Mouse (Mus musculus) natural killer cell, adult 2 months (primary cell): Measurements from ENCODE around the gene Pik3cd.
A peak's percentile ranks its signal among the peaks of the same experiment; 100 is the strongest.

Experiments used
- DNase-seq, 2 experiments: peaks; one replicate each; pipeline ENCODE4 v3.0.0; 2022; ENCODE audit warnings: low spot score in 2 of 2

Gene Pik3cd

DNA sequence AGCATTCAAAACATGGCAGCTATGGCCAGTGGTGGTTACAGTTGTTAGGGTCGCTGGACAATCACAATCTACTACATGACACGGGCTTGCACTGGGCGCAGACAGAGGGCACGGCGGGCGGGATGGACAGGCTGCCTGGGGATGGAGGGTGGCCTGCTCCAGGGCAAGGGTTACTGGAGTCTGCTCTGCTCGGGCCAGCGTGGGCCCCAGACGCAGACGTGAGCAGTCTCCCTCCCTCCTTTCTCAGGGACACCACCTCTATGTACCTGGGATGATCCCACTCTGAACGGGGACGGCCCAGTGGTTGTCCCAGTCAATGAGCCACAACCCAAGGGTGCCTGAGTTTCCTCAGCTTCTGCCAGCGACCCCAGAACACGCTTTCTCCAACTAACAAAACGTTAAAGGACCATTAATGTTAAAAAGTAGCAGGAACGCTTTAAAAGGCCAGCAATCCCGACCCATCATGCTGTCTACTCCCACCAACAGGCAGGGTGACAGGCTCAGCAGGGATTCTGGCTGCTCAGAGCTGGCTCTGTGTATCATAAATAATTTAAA is 22.6 kb upstream of the Pik3cd start:
- no peak for DNase-seq

- peak in 1 of 2 experiments; percentile 35 for DNase-seq
Measured at GRCm38 (mm10) chr4:149723855-149724731, 21.7 kb upstream of the Pik3cd start.

DNA sequence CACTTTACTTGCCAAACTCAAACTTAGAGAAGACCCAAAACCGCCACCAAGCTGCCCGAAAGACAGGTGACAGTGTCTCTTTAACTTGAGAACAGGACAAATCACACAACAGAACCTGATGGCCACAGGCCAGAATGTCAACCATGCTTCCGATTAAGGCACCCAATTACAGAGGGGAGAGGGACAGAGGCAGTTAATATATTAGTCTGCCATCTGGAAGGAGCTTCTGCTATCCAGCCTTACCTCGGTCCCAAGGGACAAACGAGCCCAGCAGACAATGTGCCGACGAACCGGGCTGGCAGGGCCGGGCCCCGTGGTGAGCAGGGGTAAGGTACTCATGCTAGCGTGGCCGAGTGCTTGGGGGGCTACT is 20.6 kb upstream of the Pik3cd start:
- DNase-seq, result no peak

DNA sequence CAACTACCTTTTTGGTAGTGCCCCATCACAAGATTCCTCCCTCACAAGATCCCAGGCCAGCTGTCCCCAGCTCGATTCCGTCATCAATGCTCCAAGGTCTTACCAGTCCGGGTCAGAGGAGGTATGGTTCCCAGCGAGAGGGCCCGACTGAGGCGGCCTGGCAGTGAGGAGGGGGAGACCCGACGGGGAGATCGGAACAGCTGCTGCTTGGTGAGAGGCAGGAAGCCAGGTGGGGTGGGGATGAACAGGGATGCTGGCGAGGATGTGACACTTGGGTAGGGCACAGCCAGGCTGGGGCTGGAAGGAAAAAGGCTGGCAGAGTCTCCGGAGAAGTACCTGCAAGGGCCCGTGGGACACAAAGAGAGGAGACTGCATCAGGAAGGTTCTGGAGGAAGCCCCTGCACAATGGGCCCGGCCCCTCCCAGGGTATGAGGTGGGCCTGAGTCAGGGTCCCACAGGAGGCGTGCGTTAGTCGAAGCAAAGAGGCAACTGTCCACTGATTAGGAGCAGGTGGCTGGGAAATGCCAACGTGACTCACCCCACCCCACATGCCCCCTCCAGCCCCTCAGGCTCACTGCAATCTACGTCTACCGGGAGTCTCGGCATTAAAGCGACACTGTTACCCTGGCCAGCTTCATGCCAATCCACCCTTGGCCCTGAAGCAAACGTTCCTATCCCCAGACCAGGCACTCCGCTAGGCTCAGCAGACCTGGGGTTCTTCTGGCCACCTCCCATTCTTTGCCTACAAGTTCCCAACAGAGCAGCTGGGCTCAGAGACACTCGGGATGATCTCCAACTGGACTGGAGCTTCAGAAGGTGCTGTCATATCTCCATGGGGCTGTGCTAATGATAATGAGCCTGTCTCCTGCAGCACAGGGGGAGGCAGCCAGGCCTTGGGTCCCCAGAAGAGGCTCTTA is 20.0 kb upstream of the Pik3cd start:
- DNase-seq, result no peak

- DNase-seq, result no peak
Measured at GRCm38 (mm10) chr4:149721163-149721562, 18.8 kb upstream of the Pik3cd start.

- no peak for DNase-seq
Measured at GRCm38 (mm10) chr4:149719686-149720085, 17.3 kb upstream of the Pik3cd start.

- DNase-seq, result no peak
Measured at GRCm38 (mm10) chr4:149714542-149714941, 12.2 kb upstream of the Pik3cd start.

DNA sequence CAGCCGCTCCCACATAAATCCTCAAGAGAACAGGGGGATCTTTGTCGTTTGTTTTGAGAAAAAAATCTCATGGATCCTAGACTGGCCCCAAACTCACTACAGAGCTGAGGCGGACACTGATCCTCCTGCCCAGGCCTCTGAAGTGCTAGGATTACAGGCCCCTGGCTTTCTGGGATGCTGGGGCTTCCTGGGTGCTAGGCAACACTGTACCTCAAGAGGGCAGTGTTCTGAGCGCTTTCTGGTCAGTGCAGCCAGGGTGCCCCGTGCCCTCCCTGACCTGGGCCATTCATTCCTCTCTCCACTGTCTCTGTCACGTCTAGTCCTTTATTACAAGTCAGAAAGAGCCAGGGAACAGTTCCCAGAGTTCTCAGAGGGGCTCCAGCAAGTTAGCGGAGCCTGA is 9.6 kb upstream of the Pik3cd start:
- DNase-seq, result peak in 1 of 2 experiments; percentile 30

DNA sequence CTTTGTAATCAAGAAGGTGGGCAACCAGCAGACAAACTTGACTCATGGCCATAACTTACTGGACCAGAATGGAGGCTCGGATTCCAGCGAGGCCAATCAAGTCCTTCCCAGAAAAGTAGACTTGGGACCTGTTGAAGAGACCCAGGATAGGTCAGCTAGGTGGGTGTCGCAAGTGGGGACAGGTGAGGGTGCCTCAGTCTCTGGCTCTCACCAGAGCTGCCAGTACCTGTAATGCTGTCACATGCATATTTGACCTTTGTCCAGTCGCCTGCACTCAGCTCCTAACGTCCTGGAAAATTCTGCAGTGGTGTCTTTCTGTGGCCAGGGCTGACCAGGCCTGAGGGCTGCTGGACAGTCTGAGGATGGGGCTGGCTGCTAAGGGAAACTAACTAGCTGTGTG is 9.1 kb upstream of the Pik3cd start:
- no peak for DNase-seq

DNA sequence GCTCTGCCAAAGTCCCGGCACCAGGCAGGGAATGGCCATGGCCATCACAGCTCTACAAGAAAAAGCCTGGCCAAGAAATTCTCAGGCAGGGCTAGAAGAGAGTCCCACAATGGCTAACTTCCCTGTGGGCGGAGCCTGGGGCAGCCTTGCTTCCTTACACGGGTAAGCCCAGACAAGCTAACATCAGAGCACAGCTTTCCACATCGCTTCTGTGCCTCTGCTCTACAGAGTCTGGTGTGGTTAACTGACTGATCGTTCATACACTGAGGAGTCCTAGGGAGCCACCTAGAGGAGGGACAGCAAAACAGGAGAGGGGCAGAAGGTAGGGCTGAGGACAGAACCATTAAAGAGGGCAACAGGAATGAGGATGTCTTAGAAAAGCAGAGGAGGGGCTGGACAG is 8.1 kb upstream of the Pik3cd start:
- DNase-seq, result peak; percentile 76 to 83

GRCm38 (mm10) chr4:149705941-149706340 is 3.6 kb upstream of the Pik3cd start:
- DNase-seq, result peak in 1 of 2 experiments; percentile 69

- DNase-seq, result no peak
Measured at GRCm38 (mm10) chr4:149705298-149705697, 2.9 kb upstream of the Pik3cd start.

- peak; percentile 79 to 85 for DNase-seq
Measured at GRCm38 (mm10) chr4:149701426-149702209, 753 bp downstream of the Pik3cd start.

- DNase-seq, result no peak
Measured at GRCm38 (mm10) chr4:149699953-149700352, 2.4 kb downstream of the Pik3cd start.

- peak; percentile 54 to 71 for DNase-seq
Measured at GRCm38 (mm10) chr4:149698197-149698821, 4.1 kb downstream of the Pik3cd start.

GRCm38 (mm10) chr4:149697506-149698196 is 4.7 kb downstream of the Pik3cd start:
- peak; percentile 82 to 86 for DNase-seq

DNA sequence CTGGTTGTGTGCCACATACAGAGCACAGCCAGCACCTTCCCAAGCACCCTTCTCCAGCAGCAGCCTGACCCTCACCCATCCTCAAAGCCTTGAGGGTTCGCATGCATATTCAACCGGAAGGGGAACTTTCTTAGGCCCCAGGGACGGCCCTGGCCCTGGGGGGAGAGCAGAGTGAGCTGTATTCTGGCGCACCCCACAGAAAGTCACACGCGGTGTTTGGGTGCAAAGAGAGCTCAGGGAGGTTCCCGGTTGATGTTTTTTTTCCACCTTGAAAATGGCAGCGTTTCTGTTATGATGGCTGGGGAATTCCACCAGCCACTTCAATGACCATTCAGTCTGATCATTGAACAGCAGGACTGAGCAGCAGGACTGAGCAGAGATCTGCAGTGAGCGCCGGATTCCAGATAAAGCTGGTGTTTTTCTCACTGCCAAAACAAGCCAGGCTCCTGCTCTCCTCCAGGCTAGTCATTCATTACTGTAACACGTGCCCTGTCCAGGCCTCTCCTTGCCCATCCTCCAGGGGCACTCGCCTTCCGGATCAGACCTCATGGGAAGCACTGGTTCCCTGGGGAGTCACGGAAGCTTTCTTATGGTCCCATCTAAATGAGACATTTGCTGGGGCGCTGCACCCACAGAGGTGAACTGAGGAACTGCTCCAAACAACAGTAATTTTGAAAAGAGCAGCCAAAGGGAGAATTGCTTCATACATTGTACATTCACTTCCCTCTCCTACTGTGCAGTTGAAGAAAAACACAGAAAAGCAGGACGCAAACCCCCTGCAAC is 6.0 kb downstream of the Pik3cd start:
- DNase-seq, result peak; percentile 66 to 75

DNA sequence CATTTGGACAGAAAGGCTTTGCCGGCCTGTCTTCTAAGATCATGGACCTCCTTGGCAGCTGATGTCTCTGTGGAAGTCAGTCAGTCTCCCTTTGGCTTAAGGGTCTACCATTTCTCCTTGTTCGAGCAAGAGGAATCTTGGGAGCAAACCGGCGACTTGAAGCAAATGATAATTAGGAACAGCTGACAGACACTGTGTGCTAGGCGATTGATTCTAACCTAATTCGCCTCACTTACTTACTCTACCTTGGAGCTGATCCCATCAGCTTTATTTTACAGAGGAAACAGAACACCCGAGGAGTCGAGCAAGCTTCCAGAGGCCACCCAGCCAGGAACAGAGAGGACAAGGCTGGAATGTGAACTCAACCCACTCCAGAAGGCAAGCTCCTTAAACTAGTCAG is 11.0 kb downstream of the Pik3cd start:
- no peak for DNase-seq

DNA sequence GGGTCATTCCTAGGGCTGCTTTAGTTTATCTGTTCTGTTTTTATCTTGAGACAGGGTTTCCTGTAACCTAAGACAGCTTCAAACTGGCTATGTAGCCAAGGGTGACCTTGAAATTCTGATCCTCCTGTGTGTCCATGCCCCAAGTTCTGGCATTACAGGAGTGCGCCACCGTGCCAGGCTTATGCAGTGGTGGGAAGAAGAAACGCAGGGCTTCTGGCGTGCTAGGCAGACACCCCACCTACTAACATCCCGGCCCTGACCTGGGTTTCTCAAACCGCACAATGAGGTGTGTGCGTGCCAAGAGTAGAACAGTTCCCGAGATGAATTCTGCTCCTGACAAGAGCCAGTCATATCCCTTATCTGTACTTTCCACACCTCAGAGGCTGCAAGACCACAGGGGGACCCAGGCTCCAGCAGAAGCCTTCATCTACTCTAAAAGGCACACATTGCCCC is 11.5 kb downstream of the Pik3cd start:
- DNase-seq, result no peak
